Mouse (Mus musculus) CH12.LX (cell line): ENCODE measurements at regions not wholly inside any gene's neighbourhood (a gene's known extent, or its start where the extent isn't known, plus 50 kb on each side); places are given as distances from the start of the nearest gene placed in this dataset.

Source experiments
- DNase-seq: peaks from one replicate; pipeline ENCODE4 v3.0.0-alpha.2; 2013; ENCODE audit errors: extremely low read depth
- H3K27ac ChIP-seq: 2 replicates; pipeline ENCODE4 v1.5.1; 2012; ENCODE audit warnings: low read depth, mild to moderate bottlenecking, control low read depth, moderate library complexity; ENCODE audit not compliant: insufficient read depth
- H3K27me3 ChIP-seq: replicated peaks from 2 replicates; pipeline ENCODE3; 2012; ENCODE audit warnings: inconsistent platforms
- H3K36me3 ChIP-seq, 2 experiments: replicated peaks in 1 of 2; 2 replicates each; pipeline versions ENCODE3 to v1.6.1; 2012; ENCODE audit warnings: inconsistent platforms in 1 of 2, low read length in 1 of 2, mild to moderate bottlenecking in 1 of 2, mixed read lengths in 1 of 2, moderate library complexity in 1 of 2; ENCODE audit not compliant: control insufficient read depth in 1 of 2, insufficient read depth in 1 of 2
- H3K4me1 ChIP-seq, 2 experiments: 2 replicates each; pipeline ENCODE4 v1.6.1; 2012; ENCODE audit warnings: inconsistent platforms in 1 of 2, moderate library complexity in 1 of 2; ENCODE audit not compliant: insufficient read depth in 2 of 2, control insufficient read depth in 1 of 2
- H3K4me2 ChIP-seq: 2 replicates; pipeline ENCODE4 v1.6.1; 2012; ENCODE audit warnings: low read depth, mild to moderate bottlenecking, control low read depth; ENCODE audit not compliant: poor library complexity, insufficient read depth, severe bottlenecking
- H3K4me3 ChIP-seq, 3 experiments: fragments of 150-350 bp in 1 of 3; sonication (generic) in 1 of 3; replicated peaks in 1 of 3; 2 replicates each; pipeline versions ENCODE3 to v1.5.1; 2011 to 2012; ENCODE audit warnings: low read depth in 2 of 3, low read length in 2 of 3, mild to moderate bottlenecking in 2 of 3, moderate library complexity in 2 of 3, control low read depth in 1 of 3, improper control_type of control experiment in 1 of 3, inconsistent platforms in 1 of 3, mixed read lengths in 1 of 3; ENCODE audit not compliant: poor library complexity in 1 of 3
- H3K79me2 ChIP-seq: replicated peaks from 2 replicates; pipeline ENCODE4 v1.6.1; 2012; ENCODE audit warnings: mild to moderate bottlenecking, moderate library complexity; ENCODE audit not compliant: control insufficient read depth, poor library complexity, insufficient read depth, severe bottlenecking; ENCODE audit errors: extremely low read depth
- H3K9ac ChIP-seq: 2 replicates; pipeline ENCODE4 v1.6.1; 2012; ENCODE audit warnings: low read depth, mild to moderate bottlenecking, control low read depth, moderate library complexity; ENCODE audit not compliant: insufficient read depth
- H3K9me3 ChIP-seq: replicated peaks from 2 replicates; pipeline ENCODE3; 2012; ENCODE audit warnings: low read length, inconsistent platforms, mixed read lengths
- CTCF ChIP-seq, 2 experiments: IDR thresholded peaks in 1 of 2; conservative IDR thresholded peaks in 1 of 2; 2 replicates each; pipeline ENCODE4 v1.5.1; 2011 to 2012; ENCODE audit warnings: low read depth in 2 of 2, low read length in 2 of 2, improper control_type of control experiment in 1 of 2, inconsistent platforms in 1 of 2, mild to moderate bottlenecking in 1 of 2, moderate library complexity in 1 of 2
- E2F4 ChIP-seq: IDR thresholded peaks from 2 replicates; pipeline ENCODE4 v1.6.1; 2011; ENCODE audit warnings: low read depth, low read length, improper control_type of control experiment; ENCODE audit not compliant: insufficient replicate concordance
- ELF1 ChIP-seq: IDR thresholded peaks from 2 replicates; pipeline ENCODE4 v1.6.1; 2014; ENCODE audit warnings: low read depth, mild to moderate bottlenecking, inconsistent platforms, low read length, improper control_type of control experiment
- EP300 ChIP-seq: IDR thresholded peaks from 2 replicates; pipeline ENCODE4 v1.6.1; 2011; ENCODE audit warnings: low read length, improper control_type of control experiment
- ETS1 ChIP-seq: conservative IDR thresholded peaks from 2 replicates; pipeline ENCODE4 v1.6.1; 2012; ENCODE audit warnings: low read depth, mild to moderate bottlenecking, inconsistent platforms, low read length, improper control_type of control experiment, moderate library complexity
- GABPA ChIP-seq: IDR thresholded peaks from 2 replicates; pipeline ENCODE4 v1.6.1; 2012; ENCODE audit warnings: low read depth, low read length, improper control_type of control experiment, inconsistent platforms; ENCODE audit not compliant: insufficient replicate concordance
- IRF4 ChIP-seq: IDR thresholded peaks from 2 replicates; pipeline ENCODE4 v1.6.1; 2014; ENCODE audit warnings: low read depth, mild to moderate bottlenecking, inconsistent platforms, low read length, improper control_type of control experiment
- JUND ChIP-seq: conservative IDR thresholded peaks from 2 replicates; pipeline ENCODE4 v1.6.1; 2011; ENCODE audit warnings: low read depth, low read length, improper control_type of control experiment
- KAT2A ChIP-seq: IDR thresholded peaks from 2 replicates; pipeline ENCODE4 v1.6.1; 2012; ENCODE audit warnings: low read length, improper control_type of control experiment, inconsistent platforms; ENCODE audit not compliant: insufficient replicate concordance
- MAX ChIP-seq: IDR thresholded peaks from 2 replicates; pipeline ENCODE4 v1.6.1; 2011; ENCODE audit warnings: low read length, improper control_type of control experiment
- MYC ChIP-seq: IDR thresholded peaks from 2 replicates; pipeline ENCODE4 v1.6.1; 2011; ENCODE audit warnings: low read depth, mild to moderate bottlenecking, improper control_type of control experiment, low read length
- NELFE ChIP-seq: IDR thresholded peaks from 2 replicates; pipeline ENCODE4 v1.6.1; 2011; ENCODE audit warnings: low read depth, low read length, improper control_type of control experiment
- PAX5 ChIP-seq: IDR thresholded peaks from 2 replicates; pipeline ENCODE4 v1.6.1; 2012; ENCODE audit warnings: low read length, inconsistent platforms, mixed read lengths
- POLR2A ChIP-seq: IDR thresholded peaks from 2 replicates; pipeline ENCODE4 v1.6.1; 2011; ENCODE audit warnings: low read depth, mild to moderate bottlenecking, improper control_type of control experiment, low read length
- RAD21 ChIP-seq: IDR thresholded peaks from 2 replicates; pipeline ENCODE4 v1.6.1; 2011; ENCODE audit warnings: low read depth, mild to moderate bottlenecking, low read length, improper control_type of control experiment, moderate library complexity
- RCOR1 ChIP-seq: conservative IDR thresholded peaks from 2 replicates; pipeline ENCODE4 v1.6.1; 2012; ENCODE audit warnings: low read depth, mild to moderate bottlenecking, inconsistent platforms, low read length, improper control_type of control experiment
- SIN3A ChIP-seq: IDR thresholded peaks from 2 replicates; pipeline ENCODE4 v1.6.1; 2012; ENCODE audit warnings: low read length, improper control_type of control experiment, inconsistent platforms
- USF2 ChIP-seq: conservative IDR thresholded peaks from 2 replicates; pipeline ENCODE4 v1.6.1; 2011; ENCODE audit warnings: low read depth, low read length, improper control_type of control experiment
- ZC3H11A ChIP-seq: IDR thresholded peaks from 2 replicates; pipeline ENCODE4 v1.6.1; 2012; ENCODE audit warnings: low read depth, mild to moderate bottlenecking, inconsistent platforms, low read length, improper control_type of control experiment
- dilution Hi-C: fragments of 300-500 bp; cut with MboI; formaldehyde crosslinking; loops from 2 replicates; pipeline ENCODE4 v1.14.3; 2020; ENCODE audit warnings: low sequenced_read_pairs; ENCODE audit not compliant: extremely low pct_unique_long_range_greater_than_20kb, extremely low pct_ligation_motif_present
- in situ Hi-C: fragments of 300-500 bp; cut with MboI; formaldehyde crosslinking; loops from 3 replicates; pipeline ENCODE4 v1.14.3; 2019; ENCODE audit warnings: low sequenced_read_pairs, low pct_ligation_motif_present, low pct_unique_long_range_greater_than_20kb, mixed read lengths

DNA sequence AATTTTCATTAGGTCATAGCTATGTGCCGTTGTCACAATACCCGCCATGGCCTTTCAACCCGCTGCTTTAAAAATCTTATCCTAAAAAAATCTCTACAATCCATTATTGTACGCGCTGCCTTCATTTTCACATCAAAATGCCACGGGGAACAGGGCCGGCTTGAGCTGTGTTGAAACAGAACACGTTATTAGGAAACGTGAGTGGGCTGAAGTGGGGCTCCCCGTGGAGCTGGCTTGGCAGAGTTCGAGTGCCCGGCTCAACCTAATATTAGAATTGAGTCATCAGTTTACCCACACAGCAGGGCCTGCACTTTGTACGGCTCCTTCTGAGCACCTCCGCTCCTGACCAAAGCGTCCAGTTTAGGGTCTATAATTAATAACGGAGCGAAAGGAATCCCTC lies 163.5 kb downstream of the Twistnb start:
- in situ Hi-C loops: no loop called here
- TF ChIP-seq USF2 (no peak), RAD21 (no peak), CTCF (conservative IDR thresholded peaks at IDR 0.05 in 1 of 2, IDR thresholded peaks at IDR 0.05 in 1 of 2; ENCODE audit: low read depth in 2 of 2, low read length in 2 of 2) (no peak), ELF1 (no peak), RCOR1 (no peak), JUND (no peak), PAX5 (no peak), E2F4 (no peak), EP300 (no peak), GABPA (no peak), NELFE (no peak), ETS1 (no peak), IRF4 (no peak), SIN3A (no peak), ZC3H11A (no peak), KAT2A (no peak), POLR2A (no peak), MAX (no peak)
- no peaks in the 10 kb centered on the region for H3K27me3 ChIP-seq
- no peaks in the 10 kb centered on the region for H3K4me1 ChIP-seq
- no peak overlapping the region for H3K9ac ChIP-seq
- DNase-seq: no peak
- H3K79me2 ChIP-seq: no peaks in the 10 kb centered on the region
- H3K4me3 ChIP-seq: no peak overlapping the region
- no peak overlapping the region for H3K27ac ChIP-seq
- H3K36me3 ChIP-seq: no peaks in the 10 kb centered on the region
- H3K4me2 ChIP-seq: no peak overlapping the region
- no peaks in the 10 kb centered on the region for H3K9me3 ChIP-seq
- dilution Hi-C loops: no loop called here

GRCm38 (mm10) chr12:33593685-33594084 lies 164.2 kb downstream of the Twistnb start:
- in situ Hi-C loops: no loop called here
- Histone ChIP-seq H3K9ac (no peak overlapping the region), H3K27ac (no peak overlapping the region), H3K4me2 (no peak overlapping the region), H3K4me1 (no peaks in the 10 kb centered on the region), H3K79me2 (no peaks in the 10 kb centered on the region), H3K9me3 (no peaks in the 10 kb centered on the region)
- dilution Hi-C loops: no loop called here
- DNase-seq: no peak
- no peak for TF ChIP-seq CTCF (conservative IDR thresholded peaks at IDR 0.05 in 1 of 2, IDR thresholded peaks at IDR 0.05 in 1 of 2; ENCODE audit: low read depth in 2 of 2, low read length in 2 of 2)
- TF ChIP-seq MYC: no peak
- TF ChIP-seq, all 38 proteins: peak for 0
- H3K36me3 ChIP-seq: no peaks in the 10 kb centered on the region
- no peaks in the 10 kb centered on the region for H3K27me3 ChIP-seq
- H3K4me3 ChIP-seq: no peak overlapping the region
